Mouse (Mus musculus): ENCODE data around the gene Slc9a5. TPM values are rescaled to one million over a fixed set of nuclear protein-coding genes. Genes with fewer than 3 reads are reported as not detected.

Slc9a5 gene
- polyA plus RNA-seq, 1 experiment from 2014 or later: 13.2 TPM

DNA sequence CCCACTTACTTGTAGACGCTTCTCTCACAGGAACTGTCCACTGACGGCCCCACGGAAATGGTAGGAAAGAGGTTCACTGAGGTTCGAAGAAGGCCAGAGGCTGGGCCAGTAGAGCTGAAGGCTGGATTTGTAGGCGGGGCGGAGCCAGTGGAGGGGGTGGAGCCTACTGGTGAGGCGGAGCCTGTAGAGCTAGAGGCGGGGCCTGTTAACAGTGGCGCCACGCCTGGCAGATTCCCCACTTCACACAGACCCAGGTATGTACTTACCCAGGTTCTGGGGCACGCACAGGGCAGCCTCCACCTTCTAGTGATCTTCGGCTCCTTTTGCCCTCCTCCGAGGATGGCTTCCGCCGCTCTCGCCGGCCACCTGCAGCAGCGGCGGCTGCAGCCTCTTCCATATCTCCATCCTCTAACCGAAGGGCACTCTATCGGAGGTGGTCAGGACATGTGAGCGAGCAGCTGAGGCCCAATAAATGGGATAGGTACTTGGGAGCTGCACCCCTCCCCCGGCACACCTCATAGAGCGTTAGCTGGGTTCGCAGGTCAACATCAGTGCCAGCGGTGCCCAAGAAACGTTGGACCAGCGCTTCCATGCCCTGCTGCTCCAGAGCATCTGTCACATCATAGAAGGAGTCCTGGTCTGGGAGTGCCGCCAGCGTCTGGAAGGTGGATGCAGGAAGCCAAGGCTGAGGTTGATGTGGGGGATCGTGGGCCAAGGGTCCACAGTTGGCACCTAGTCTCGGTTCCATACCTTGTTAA, 12.1 kb upstream of the Slc9a5 start:
- Histone ChIP-seq H3K4me2 (ENCODE audit: low read depth, low read length) (no peak overlapping the region), H3K27me3 (ENCODE audit: control insufficient read depth, insufficient read depth, low read length) (no peaks in the 10 kb centered on the region), H3K36me3 (ENCODE audit: control insufficient read depth, insufficient read depth, low read length) (0 out of 2 replicates have a peak, but pooled peaks cover under 1% of the 10 kb centered on the region), H3K9ac (replicated peaks; ENCODE audit: low read depth, low read length) (no peak overlapping the region), H3K4me1 (ENCODE audit: control insufficient read depth, insufficient read depth, low read length) (no peaks in the 10 kb centered on the region), H3K27ac (ENCODE audit: low read depth, low read length) (no peak overlapping the region), H3K9me3 (ENCODE audit: control insufficient read depth, low read length) (no peaks in the 10 kb centered on the region), H3K4me3 (ENCODE audit: low read depth, low read length) (no peak overlapping the region)
- peak; percentile 26; the same call in 1 of the 2 replicates for ATAC-seq (ENCODE audit: low read depth)
- 47% methylated on average over 32 of the region's 32 CpGs for WGBS

DNA sequence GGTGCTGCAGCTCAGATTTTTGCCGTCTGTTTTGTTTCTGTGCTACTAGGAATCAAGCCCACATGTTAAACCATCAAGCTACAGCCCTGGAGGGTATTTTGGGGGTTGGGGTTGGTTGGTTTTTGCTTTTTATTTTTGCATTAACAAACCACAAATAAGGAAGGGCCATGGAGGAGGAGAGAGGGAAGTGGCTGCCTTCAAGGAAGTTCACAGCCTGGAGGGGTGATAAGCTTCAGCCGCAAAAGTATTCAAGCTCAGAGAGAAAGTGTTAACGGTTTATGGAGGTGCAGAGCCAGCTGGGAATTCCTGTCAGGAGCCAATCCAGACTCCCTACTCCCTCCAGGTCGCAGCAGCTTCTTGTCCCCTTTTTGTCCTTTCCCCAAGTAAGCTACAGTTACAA, 9.7 kb upstream of the Slc9a5 start:
- Histone ChIP-seq H3K27ac (ENCODE audit: low read depth, low read length) (no peak overlapping the region), H3K9ac (replicated peaks; ENCODE audit: low read depth, low read length) (no peak overlapping the region), H3K36me3 (ENCODE audit: control insufficient read depth, insufficient read depth, low read length) (no peaks in the 10 kb centered on the region), H3K4me3 (ENCODE audit: low read depth, low read length) (no peak overlapping the region), H3K4me1 (ENCODE audit: control insufficient read depth, insufficient read depth, low read length) (no peaks in the 10 kb centered on the region), H3K4me2 (ENCODE audit: low read depth, low read length) (no peak overlapping the region), H3K9me3 (ENCODE audit: control insufficient read depth, low read length) (no peaks in the 10 kb centered on the region), H3K27me3 (ENCODE audit: control insufficient read depth, insufficient read depth, low read length) (no peaks in the 10 kb centered on the region)
- WGBS: 55% methylated on average over 4 of the region's 4 CpGs
- ATAC-seq (ENCODE audit: low read depth): no peak

GRCm38 (mm10) chr8:105339886-105340635, 8.6 kb upstream of the Slc9a5 start:
- Histone ChIP-seq H3K9ac (replicated peaks; ENCODE audit: low read depth, low read length) (no peak overlapping the region), H3K4me1 (ENCODE audit: control insufficient read depth, insufficient read depth, low read length) (no peaks in the 10 kb centered on the region), H3K27me3 (ENCODE audit: control insufficient read depth, insufficient read depth, low read length) (no peaks in the 10 kb centered on the region), H3K4me2 (ENCODE audit: low read depth, low read length) (no peak overlapping the region), H3K27ac (ENCODE audit: low read depth, low read length) (no peak overlapping the region), H3K9me3 (ENCODE audit: control insufficient read depth, low read length) (no peaks in the 10 kb centered on the region), H3K4me3 (ENCODE audit: low read depth, low read length) (no peak overlapping the region), H3K36me3 (ENCODE audit: control insufficient read depth, insufficient read depth, low read length) (no peaks in the 10 kb centered on the region)
- ATAC-seq (ENCODE audit: low read depth): no peak
- WGBS: 89% methylated on average over 6 of the region's 6 CpGs

GRCm38 (mm10) chr8:105341399-105341798, 7.2 kb upstream of the Slc9a5 start:
- Histone ChIP-seq H3K9me3 (ENCODE audit: control insufficient read depth, low read length) (no peaks in the 10 kb centered on the region), H3K4me1 (ENCODE audit: control insufficient read depth, insufficient read depth, low read length) (no peaks in the 10 kb centered on the region), H3K27ac (ENCODE audit: low read depth, low read length) (no peak overlapping the region), H3K27me3 (ENCODE audit: control insufficient read depth, insufficient read depth, low read length) (no peaks in the 10 kb centered on the region), H3K4me2 (ENCODE audit: low read depth, low read length) (no peak overlapping the region), H3K9ac (replicated peaks; ENCODE audit: low read depth, low read length) (no peak overlapping the region), H3K36me3 (ENCODE audit: control insufficient read depth, insufficient read depth, low read length) (no peaks in the 10 kb centered on the region), H3K4me3 (ENCODE audit: low read depth, low read length) (no peak overlapping the region)
- 49% methylated on average over 8 of the region's 8 CpGs for WGBS
- ATAC-seq (ENCODE audit: low read depth): no peak

GRCm38 (mm10) chr8:105342768-105343167, 5.9 kb upstream of the Slc9a5 start:
- Histone ChIP-seq H3K27me3 (ENCODE audit: control insufficient read depth, insufficient read depth, low read length) (peaks cover 8% of the 10 kb centered on the region), H3K36me3 (ENCODE audit: control insufficient read depth, insufficient read depth, low read length) (no peaks in the 10 kb centered on the region), H3K9ac (replicated peaks; ENCODE audit: low read depth, low read length) (no peak overlapping the region), H3K4me1 (ENCODE audit: control insufficient read depth, insufficient read depth, low read length) (no peaks in the 10 kb centered on the region), H3K4me3 (ENCODE audit: low read depth, low read length) (no peak overlapping the region), H3K4me2 (ENCODE audit: low read depth, low read length) (no peak overlapping the region), H3K9me3 (ENCODE audit: control insufficient read depth, low read length) (no peaks in the 10 kb centered on the region), H3K27ac (ENCODE audit: low read depth, low read length) (no peak overlapping the region)
- WGBS: 65% methylated on average over 4 of the region's 4 CpGs
- ATAC-seq (ENCODE audit: low read depth): no peak

GRCm38 (mm10) chr8:105343791-105344574, 4.7 kb upstream of the Slc9a5 start:
- Histone ChIP-seq H3K4me3 (ENCODE audit: low read depth, low read length) (no peak overlapping the region), H3K27ac (ENCODE audit: low read depth, low read length) (no peak overlapping the region), H3K4me2 (ENCODE audit: low read depth, low read length) (no peak overlapping the region), H3K9me3 (ENCODE audit: control insufficient read depth, low read length) (no peaks in the 10 kb centered on the region), H3K36me3 (ENCODE audit: control insufficient read depth, insufficient read depth, low read length) (no peaks in the 10 kb centered on the region), H3K9ac (replicated peaks; ENCODE audit: low read depth, low read length) (no peak overlapping the region), H3K27me3 (ENCODE audit: control insufficient read depth, insufficient read depth, low read length) (peaks cover 8% of the 10 kb centered on the region), H3K4me1 (ENCODE audit: control insufficient read depth, insufficient read depth, low read length) (no peaks in the 10 kb centered on the region)
- 84% methylated on average over 6 of the region's 8 CpGs for WGBS
- ATAC-seq (ENCODE audit: low read depth): no peak

- 73% methylated on average over 7 of the region's 7 CpGs for WGBS
- H3K9me3 ChIP-seq (ENCODE audit: control insufficient read depth, low read length): no peaks in the 10 kb centered on the region
- H3K4me2 ChIP-seq (ENCODE audit: low read depth, low read length): no peak overlapping the region
- no peak overlapping the region for H3K9ac ChIP-seq (replicated peaks; ENCODE audit: low read depth, low read length)
- no peak overlapping the region for H3K4me3 ChIP-seq (ENCODE audit: low read depth, low read length)
- H3K27me3 ChIP-seq (ENCODE audit: control insufficient read depth, insufficient read depth, low read length): peaks cover 8% of the 10 kb centered on the region
- peaks cover 6% of the 10 kb centered on the region for H3K4me1 ChIP-seq (ENCODE audit: control insufficient read depth, insufficient read depth, low read length)
- H3K36me3 ChIP-seq (ENCODE audit: control insufficient read depth, insufficient read depth, low read length): no peaks in the 10 kb centered on the region
- no peak overlapping the region for H3K27ac ChIP-seq (ENCODE audit: low read depth, low read length)
- ATAC-seq (ENCODE audit: low read depth): no peak
Observed at GRCm38 (mm10) chr8:105345061-105345975, 3.3 kb upstream of the Slc9a5 start.

Data from neural tube, embryonic 14.5 days (tissue).